Mouse (Mus musculus) midbrain, embryonic 12.5 days (tissue): ENCODE results near the gene Pou6f2. TPM values are rescaled to one million over a fixed set of nuclear protein-coding genes. Genes with fewer than 3 reads are reported as not detected.

Experiments used
- ATAC-seq: fragments of 200-750 bp; cut with Nextera tagmentation; 2 replicates; pipeline ENCODE4 v1.8.0; 2017; ENCODE audit warnings: low read depth, moderate TSS enrichment, moderate library complexity; ENCODE audit not compliant: low FRiP score
- H3K27ac ChIP-seq: fragments of 300-500 bp; sonication (generic); replicated peaks from 2 replicates; pipeline ENCODE4 v1.5.1; 2016; ENCODE audit warnings: mild to moderate bottlenecking
- H3K27me3 ChIP-seq: fragments of 300-500 bp; sonication (generic); 2 replicates; pipeline ENCODE4 v1.6.1; 2016; ENCODE audit warnings: mild to moderate bottlenecking
- H3K36me3 ChIP-seq: fragments of 300-500 bp; sonication (generic); 2 replicates; pipeline ENCODE4 v1.6.1; 2016
- H3K4me1 ChIP-seq: fragments of 300-500 bp; sonication (generic); 2 replicates; pipeline ENCODE4 v1.6.1; 2016
- H3K4me2 ChIP-seq: fragments of 300-500 bp; sonication (generic); replicated peaks from 2 replicates; pipeline ENCODE4 v1.6.1; 2016; ENCODE audit warnings: mild to moderate bottlenecking, moderate library complexity
- H3K4me3 ChIP-seq: fragments of 300-500 bp; sonication (generic); 2 replicates; pipeline ENCODE4 v1.5.1; 2016; ENCODE audit warnings: mild to moderate bottlenecking
- H3K9ac ChIP-seq: fragments of 300-500 bp; sonication (generic); replicated peaks from 2 replicates; pipeline ENCODE4 v1.6.1; 2016; ENCODE audit warnings: mild to moderate bottlenecking, moderate library complexity
- H3K9me3 ChIP-seq: fragments of 300-500 bp; sonication (generic); 2 replicates; pipeline ENCODE4 v1.6.1; 2016; ENCODE audit warnings: mild to moderate bottlenecking
- WGBS: fragments of 180-500 bp; shearing (Covaris S2); methylation state at CpG from one replicate; pipeline ENCODE4 v1.1.7; 2016; 5-methylcytosine and 5-hydroxymethylcytosine counted together
- polyA plus RNA-seq: library from polyadenylated mRNA; unstranded; fragments of >200 nt; fragmentation: Nextera tagmentation; extraction: Ambion mirVana; gene quantifications from 2 replicates; pipeline ENCODE4 v1.2.1, GENCODE M21; 2016

Gene Pou6f2
- polyA plus RNA-seq, 1 experiment from 2014 or later, result 9.2 TPM

GRCm38 (mm10) chr13:18128053-18128452 is 269.4 kb downstream of the Pou6f2 start:
- Histone ChIP-seq H3K9me3 (no peaks in the 10 kb centered on the region), H3K9ac (no peak overlapping the region), H3K36me3 (no peaks in the 10 kb centered on the region), H3K4me2 (no peak overlapping the region), H3K27ac (no peak overlapping the region), H3K4me3 (no peak overlapping the region), H3K4me1 (peaks cover 41% of the 10 kb centered on the region), H3K27me3 (0 out of 2 replicates have a peak, but pooled peaks cover 5% of the 10 kb centered on the region)
- WGBS, result 12% methylated on average over 4 of the region's 4 CpGs
- ATAC-seq, result peak; percentile 53; the same call in 1 of the 2 replicates

GRCm38 (mm10) chr13:18126111-18126510 is 271.4 kb downstream of the Pou6f2 start:
- H3K9ac ChIP-seq, result no peak overlapping the region
- no peak overlapping the region for H3K27ac ChIP-seq
- H3K9me3 ChIP-seq, result no peaks in the 10 kb centered on the region
- H3K36me3 ChIP-seq, result no peaks in the 10 kb centered on the region
- H3K27me3 ChIP-seq, result 0 out of 2 replicates have a peak, but pooled peaks cover 5% of the 10 kb centered on the region
- H3K4me2 ChIP-seq, result no peak overlapping the region
- peaks cover 38% of the 10 kb centered on the region for H3K4me1 ChIP-seq
- ATAC-seq, result no peak
- WGBS, result 49% methylated on average over 2 of the region's 2 CpGs
- H3K4me3 ChIP-seq, result no peak overlapping the region

- ATAC-seq, result no peak
- WGBS, result 75% methylated on average over 15 of the region's 15 CpGs
Observed at GRCm38 (mm10) chr13:18125226-18126000, 272.1 kb downstream of the Pou6f2 start.

GRCm38 (mm10) chr13:18124368-18124767 is 273.1 kb downstream of the Pou6f2 start:
- Histone ChIP-seq H3K36me3 (no peaks in the 10 kb centered on the region), H3K27me3 (0 out of 2 replicates have a peak, but pooled peaks cover 5% of the 10 kb centered on the region), H3K9me3 (no peaks in the 10 kb centered on the region), H3K9ac (no peak overlapping the region), H3K27ac (no peak overlapping the region), H3K4me3 (no peak overlapping the region), H3K4me2 (peak overlapping the region; percentile 38), H3K4me1 (peaks cover 30% of the 10 kb centered on the region; the same call in 1 of the 2 replicates)
- ATAC-seq, result no peak
- WGBS, result 25% methylated on average over 13 of the region's 13 CpGs

More at GRCm38 (mm10) chr13:18125226-18126000, 272.1 kb downstream of the Pou6f2 start:
- H3K27ac ChIP-seq, result no peak overlapping the region
- H3K4me3 ChIP-seq, result no peak overlapping the region
- no peaks in the 10 kb centered on the region for H3K36me3 ChIP-seq
- peaks cover 38% of the 10 kb centered on the region for H3K4me1 ChIP-seq
- H3K9ac ChIP-seq, result no peak overlapping the region
- H3K27me3 ChIP-seq, result 0 out of 2 replicates have a peak, but pooled peaks cover 5% of the 10 kb centered on the region
- H3K9me3 ChIP-seq, result no peaks in the 10 kb centered on the region
- H3K4me2 ChIP-seq, result no peak overlapping the region

GRCm38 (mm10) chr13:18120406-18120805 is 277.1 kb downstream of the Pou6f2 start:
- Histone ChIP-seq H3K27me3 (0 out of 2 replicates have a peak, but pooled peaks cover 5% of the 10 kb centered on the region), H3K9ac (no peak overlapping the region), H3K27ac (no peak overlapping the region), H3K4me2 (no peak overlapping the region), H3K4me1 (0 out of 2 replicates have a peak, but pooled peaks cover under 1% of the 10 kb centered on the region), H3K9me3 (no peaks in the 10 kb centered on the region), H3K4me3 (no peak overlapping the region), H3K36me3 (no peaks in the 10 kb centered on the region)
- whole genome bisulfite sequencing, result 93% methylated on average over 2 of the region's 2 CpGs
- no peak for ATAC-seq

GRCm38 (mm10) chr13:18081443-18082119 is 315.9 kb downstream of the Pou6f2 start:
- no peaks in the 10 kb centered on the region for H3K27me3 ChIP-seq
- no peaks in the 10 kb centered on the region for H3K36me3 ChIP-seq
- no peaks in the 10 kb centered on the region for H3K9me3 ChIP-seq
- no peak overlapping the region for H3K4me2 ChIP-seq
- 87% methylated on average over 10 of the region's 10 CpGs for WGBS
- no peak overlapping the region for H3K27ac ChIP-seq
- ATAC-seq, result no peak
- H3K4me1 ChIP-seq, result no peaks in the 10 kb centered on the region
- H3K4me3 ChIP-seq, result no peak overlapping the region
- no peak overlapping the region for H3K9ac ChIP-seq
